In the genomic region with DNA sequence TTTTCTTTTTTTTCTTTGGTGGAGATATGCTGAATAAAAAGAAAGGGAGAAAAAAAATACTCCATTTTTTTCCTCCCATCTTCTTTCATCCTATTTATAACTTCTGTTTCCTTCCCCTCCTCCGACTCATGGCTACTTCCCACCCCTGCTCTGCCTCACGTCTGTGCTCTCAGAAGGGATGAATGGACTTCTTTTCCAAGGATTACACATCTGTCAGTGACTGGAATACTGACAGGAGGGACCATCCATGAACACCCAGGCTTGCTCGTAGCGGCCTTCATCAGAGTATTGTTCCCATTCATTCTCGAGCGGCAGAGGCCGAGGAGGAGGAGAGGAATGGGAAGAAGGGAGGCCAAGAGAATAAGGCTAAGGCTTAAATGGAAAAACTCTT, we compare ENCODE assay signal across 10 mouse cellular contexts. TPM values are rescaled to one million over a fixed set of nuclear protein-coding genes. Genes with fewer than 3 reads are reported as not detected.
DNase-seq lines count a peak whose midpoint lies in the region; ATAC-seq and TF ChIP-seq lines count a peak whose summit lies in the region.
"Had no signal": no experiment of that assay in that cellular context is flagged by ENCODE, and none has a peak within 500 bp of the region (broad histone marks: within the 10 kb centered on the region; RNA-seq: fewer than 3 reads in every experiment).

No protein-coding gene starts in this region.

- H3K27me3 ChIP-seq in embryonic facial prominence, embryonic 12.5 days: no peaks in the 10 kb centered on the region
- peaks cover 82% of the 10 kb centered on the region for H3K27me3 ChIP-seq in embryonic facial prominence, embryonic 10.5 days (replicated peaks; ENCODE audit: low read depth, poor library complexity, severe bottlenecking)
- peaks cover 16% of the 10 kb centered on the region; the same call in 1 of the 2 replicates for H3K27me3 ChIP-seq in hindbrain, postnatal 0 days (ENCODE audit: insufficient read depth, low read length)
- peaks cover 64% of the 10 kb centered on the region for H3K27me3 ChIP-seq in hindbrain, embryonic 14.5 days (ENCODE audit: control insufficient read depth, insufficient read depth, low read length)
- no peaks in the 10 kb centered on the region for H3K27me3 ChIP-seq in lung, postnatal 0 days (replicated peaks; ENCODE audit: insufficient read depth, low read length)
- no peaks in the 10 kb centered on the region for H3K27me3 ChIP-seq in heart, embryonic 16.5 days (ENCODE audit: control insufficient read depth, insufficient read depth, low read length)

- H3K36me3 ChIP-seq in embryonic facial prominence, embryonic 12.5 days: no peaks in the 10 kb centered on the region
- no peaks in the 10 kb centered on the region for H3K36me3 ChIP-seq in embryonic facial prominence, embryonic 10.5 days (replicated peaks)
- H3K36me3 ChIP-seq in hindbrain, postnatal 0 days (ENCODE audit: insufficient read depth, low read length): no peaks in the 10 kb centered on the region
- H3K36me3 ChIP-seq in hindbrain, embryonic 14.5 days (replicated peaks; ENCODE audit: control insufficient read depth, insufficient read depth): no peaks in the 10 kb centered on the region
- H3K36me3 ChIP-seq in lung, postnatal 0 days (ENCODE audit: insufficient read depth, low read length): no peaks in the 10 kb centered on the region
- H3K36me3 ChIP-seq in heart, embryonic 16.5 days (ENCODE audit: control insufficient read depth, insufficient read depth): no peaks in the 10 kb centered on the region
- H3K36me3 ChIP-seq: G1E had no signal

- no peak for DNase-seq in embryonic facial prominence, embryonic 10.5 days (ENCODE audit: low spot score)
- DNase-seq in hindbrain, postnatal 0 days (ENCODE audit: low spot score): no peak
- no peak for DNase-seq in hindbrain, embryonic 14.5 days (ENCODE audit: low spot score)
- DNase-seq in lung, postnatal 0 days (ENCODE audit: low spot score): no peak
- DNase-seq in lung, postnatal 25 days (ENCODE audit: low spot score): no peak
- no peak for DNase-seq in cerebellum, postnatal 25 days
- DNase-seq: cerebellum, adult 8-10 months had no signal

- no peak for ATAC-seq in embryonic facial prominence, embryonic 12.5 days (ENCODE audit: insufficient number of reproducible peaks, insufficient read depth, low FRiP score, low TSS enrichment)
- no peak for ATAC-seq in hindbrain, postnatal 0 days
- ATAC-seq in hindbrain, embryonic 14.5 days (ENCODE audit: low FRiP score): no peak
- ATAC-seq in lung, postnatal 0 days: no peak
- ATAC-seq in heart, embryonic 16.5 days (replicated peaks; ENCODE audit: extremely low read depth, insufficient read depth, low FRiP score): no peak

- H3K9me3 ChIP-seq in embryonic facial prominence, embryonic 12.5 days: no peaks in the 10 kb centered on the region
- no peaks in the 10 kb centered on the region for H3K9me3 ChIP-seq in embryonic facial prominence, embryonic 10.5 days
- no peaks in the 10 kb centered on the region for H3K9me3 ChIP-seq in hindbrain, postnatal 0 days (ENCODE audit: low read length)
- H3K9me3 ChIP-seq in hindbrain, embryonic 14.5 days (ENCODE audit: control insufficient read depth, low read length): no peaks in the 10 kb centered on the region
- H3K9me3 ChIP-seq in lung, postnatal 0 days (ENCODE audit: low read length): no peaks in the 10 kb centered on the region
- H3K9me3 ChIP-seq in heart, embryonic 16.5 days (replicated peaks; ENCODE audit: control insufficient read depth, low read length): no peaks in the 10 kb centered on the region
- H3K9me3 ChIP-seq: G1E had no signal

- TF ChIP-seq EP300 in lung, postnatal 0 days (IDR thresholded peaks at IDR 0.05): no peak

- H3K4me2 ChIP-seq in embryonic facial prominence, embryonic 12.5 days (replicated peaks): no peak overlapping the region
- peak overlapping the region; percentile 33; the same call in 1 of the 2 replicates for H3K4me2 ChIP-seq in hindbrain, postnatal 0 days (ENCODE audit: low read depth, low read length)
- no peak overlapping the region for H3K4me2 ChIP-seq in hindbrain, embryonic 14.5 days (replicated peaks)
- peak overlapping the region; percentile 12; the same call in 1 of the 2 replicates for H3K4me2 ChIP-seq in lung, postnatal 0 days (replicated peaks; ENCODE audit: low read depth, low read length)
- peak overlapping the region; percentile 18; the same call in 1 of the 2 replicates for H3K4me2 ChIP-seq in heart, embryonic 16.5 days (ENCODE audit: low read depth, low read length)

- H3K4me3 ChIP-seq in embryonic facial prominence, embryonic 12.5 days: no peak overlapping the region
- H3K4me3 ChIP-seq in embryonic facial prominence, embryonic 10.5 days: no peak overlapping the region
- H3K4me3 ChIP-seq in hindbrain, postnatal 0 days (ENCODE audit: low read length): no peak overlapping the region
- H3K4me3 ChIP-seq in hindbrain, embryonic 14.5 days (replicated peaks; ENCODE audit: low read length): no peak overlapping the region
- no peak overlapping the region for H3K4me3 ChIP-seq in lung, postnatal 0 days (ENCODE audit: low read depth, low read length)
- H3K4me3 ChIP-seq in heart, embryonic 16.5 days (ENCODE audit: low read length): no peak overlapping the region

- WGBS in embryonic facial prominence, embryonic 12.5 days: 42% methylated on average over 7 of the region's 7 CpGs
- WGBS in embryonic facial prominence, embryonic 10.5 days: 36% methylated on average over 7 of the region's 7 CpGs
- WGBS in hindbrain, postnatal 0 days: 24% methylated on average over 7 of the region's 7 CpGs
- 18% methylated on average over 7 of the region's 7 CpGs for WGBS in hindbrain, embryonic 14.5 days
- 33% methylated on average over 7 of the region's 7 CpGs for WGBS in lung, postnatal 0 days
- 36% methylated on average over 7 of the region's 7 CpGs for WGBS in heart, embryonic 16.5 days

- 0 out of 2 replicates have a peak overlapping the region, but pooled peaks have one; percentile 4 for H3K27ac ChIP-seq in embryonic facial prominence, embryonic 12.5 days
- H3K27ac ChIP-seq in embryonic facial prominence, embryonic 10.5 days (replicated peaks): no peak overlapping the region
- no peak overlapping the region for H3K27ac ChIP-seq in hindbrain, postnatal 0 days
- H3K27ac ChIP-seq in hindbrain, embryonic 14.5 days: no peak overlapping the region
- peak overlapping the region; percentile 17 for H3K27ac ChIP-seq in lung, postnatal 0 days (ENCODE audit: low read length)
- H3K27ac ChIP-seq in heart, embryonic 16.5 days (ENCODE audit: low read length): peak overlapping the region; percentile 58

- TF ChIP-seq CTCF in hindbrain, postnatal 0 days (IDR thresholded peaks at IDR 0.05; ENCODE audit: low read depth): no peak
- no peak for TF ChIP-seq CTCF in lung, postnatal 0 days (IDR thresholded peaks at IDR 0.05)

- no peak overlapping the region for H3K9ac ChIP-seq in embryonic facial prominence, embryonic 12.5 days
- H3K9ac ChIP-seq in hindbrain, postnatal 0 days (replicated peaks; ENCODE audit: low read length): no peak overlapping the region
- no peak overlapping the region for H3K9ac ChIP-seq in hindbrain, embryonic 14.5 days
- H3K9ac ChIP-seq in lung, postnatal 0 days (replicated peaks; ENCODE audit: low read depth): no peak overlapping the region
- H3K9ac ChIP-seq in heart, embryonic 16.5 days (ENCODE audit: low read length): no peak overlapping the region

- peaks cover 31% of the 10 kb centered on the region for H3K4me1 ChIP-seq in embryonic facial prominence, embryonic 12.5 days
- peaks cover 61% of the 10 kb centered on the region for H3K4me1 ChIP-seq in embryonic facial prominence, embryonic 10.5 days
- H3K4me1 ChIP-seq in hindbrain, postnatal 0 days (ENCODE audit: insufficient read depth, low read length): peaks cover 6% of the 10 kb centered on the region
- H3K4me1 ChIP-seq in hindbrain, embryonic 14.5 days (replicated peaks; ENCODE audit: control insufficient read depth, insufficient read depth, low read length): peaks cover 19% of the 10 kb centered on the region
- H3K4me1 ChIP-seq in lung, postnatal 0 days (ENCODE audit: insufficient read depth, low read depth, low read length): peaks cover 9% of the 10 kb centered on the region; the same call in 1 of the 2 replicates
- peaks cover 22% of the 10 kb centered on the region for H3K4me1 ChIP-seq in heart, embryonic 16.5 days (ENCODE audit: control insufficient read depth, insufficient read depth, low read length)

RNA-seq across cellular contexts. Expression of gene Ets1, which starts 31.5 kb away (rescaled TPM):
- 43.7 and 46.0 TPM in 2 replicates for polyA plus RNA-seq in embryonic facial prominence, embryonic 12.5 days (2016; fragmentation: Nextera tagmentation; extraction: Ambion mirVana)
- polyA plus RNA-seq in embryonic facial prominence, embryonic 10.5 days (2016; fragmentation: Nextera tagmentation; extraction: Ambion mirVana): 34.0 and 38.6 TPM in 2 replicates
- total RNA-seq in hindbrain, postnatal 0 days (2014; rRNA removed): 14.0 and 17.6 TPM in 2 replicates
- polyA plus RNA-seq in hindbrain, postnatal 0 days (2015; fragmentation: Nextera tagmentation; extraction: Ambion mirVana): 9.9 and 11.7 TPM in 2 replicates
- 19.1 and 20.9 TPM in 2 replicates for polyA plus RNA-seq in hindbrain, embryonic 14.5 days (2014; fragmentation: Nextera tagmentation; extraction: Ambion mirVana)
- 78.2 and 113 TPM in 2 replicates for polyA plus RNA-seq in lung, postnatal 0 days (2015; fragmentation: Nextera tagmentation; extraction: Ambion mirVana)
- polyA plus RNA-seq in heart, embryonic 16.5 days (2015; fragmentation: Nextera tagmentation; extraction: Ambion mirVana): 59.0 and 66.7 TPM in 2 replicates
- polyA plus RNA-seq: G1E had no signal

Comparison
In these comparisons a context has a peak if more than half of its experiments do, and no peak if none do; other contexts are left out.
1. H3K27ac ChIP-seq: peak in embryonic facial prominence, embryonic 12.5 days (single experiment), lung, postnatal 0 days (single experiment) and heart, embryonic 16.5 days (single experiment); none in embryonic facial prominence, embryonic 10.5 days (single experiment), hindbrain, postnatal 0 days (single experiment) and hindbrain, embryonic 14.5 days (single experiment).
2. H3K4me2 ChIP-seq: peak in hindbrain, postnatal 0 days (single experiment), lung, postnatal 0 days (single experiment) and heart, embryonic 16.5 days (single experiment); none in embryonic facial prominence, embryonic 12.5 days (single experiment) and hindbrain, embryonic 14.5 days (single experiment).